ENCODE assay signal across 12 mouse cellular contexts in genomic region chr2:155707251-155707650, GRCm38 (mm10). TPM values are rescaled to one million over a fixed set of nuclear protein-coding genes. Genes with fewer than 3 reads are reported as not detected.
DNase-seq lines count a peak whose midpoint lies in the region; ATAC-seq and TF ChIP-seq lines count a peak whose summit lies in the region.
"Had no signal": no experiment of that assay in that cellular context is flagged by ENCODE, and none has a peak within 500 bp of the region (broad histone marks: within the 10 kb centered on the region; RNA-seq: fewer than 3 reads in every experiment).

No protein-coding gene starts in this region.

- no peaks in the 10 kb centered on the region for H3K4me1 ChIP-seq in intestine, postnatal 0 days (replicated peaks; ENCODE audit: control insufficient read depth, insufficient read depth, low read length)
- H3K4me1 ChIP-seq in intestine, embryonic 15.5 days (replicated peaks): no peaks in the 10 kb centered on the region
- no peaks in the 10 kb centered on the region for H3K4me1 ChIP-seq in liver, postnatal 0 days (ENCODE audit: insufficient read depth)
- H3K4me1 ChIP-seq: embryonic facial prominence, embryonic 12.5 days had no signal

- H3K36me3 ChIP-seq in intestine, postnatal 0 days (ENCODE audit: control insufficient read depth, insufficient read depth): peaks cover 69% of the 10 kb centered on the region
- peaks cover 7% of the 10 kb centered on the region; the same call in 1 of the 2 replicates for H3K36me3 ChIP-seq in intestine, embryonic 15.5 days
- peaks cover 49% of the 10 kb centered on the region for H3K36me3 ChIP-seq in liver, postnatal 0 days (replicated peaks; ENCODE audit: insufficient read depth, low read length)

- no peaks in the 10 kb centered on the region for H3K9me3 ChIP-seq in intestine, postnatal 0 days (ENCODE audit: control insufficient read depth)
- H3K9me3 ChIP-seq in intestine, embryonic 15.5 days: no peaks in the 10 kb centered on the region
- no peaks in the 10 kb centered on the region for H3K9me3 ChIP-seq in liver, postnatal 0 days (ENCODE audit: low read length)
- H3K9me3 ChIP-seq: embryonic facial prominence, embryonic 12.5 days; stomach, embryonic 15.5 days had no signal

- no peak overlapping the region for H3K27ac ChIP-seq in intestine, postnatal 0 days (ENCODE audit: low read depth, low read length)
- H3K27ac ChIP-seq in intestine, embryonic 15.5 days: no peak overlapping the region
- H3K27ac ChIP-seq in liver, postnatal 0 days (ENCODE audit: low read depth): no peak overlapping the region
- H3K27ac ChIP-seq: embryonic facial prominence, embryonic 12.5 days; stomach, embryonic 15.5 days had no signal

- H3K4me2 ChIP-seq in intestine, postnatal 0 days (replicated peaks; ENCODE audit: low read depth): no peak overlapping the region
- H3K4me2 ChIP-seq in intestine, embryonic 15.5 days (replicated peaks): no peak overlapping the region
- H3K4me2 ChIP-seq in liver, postnatal 0 days (ENCODE audit: low read depth, low read length): no peak overlapping the region
- H3K4me2 ChIP-seq: embryonic facial prominence, embryonic 12.5 days; stomach, embryonic 15.5 days had no signal

- H3K27me3 ChIP-seq in intestine, postnatal 0 days (replicated peaks; ENCODE audit: control insufficient read depth, insufficient read depth, low read length): no peaks in the 10 kb centered on the region
- H3K27me3 ChIP-seq in intestine, embryonic 15.5 days (replicated peaks): no peaks in the 10 kb centered on the region
- H3K27me3 ChIP-seq in liver, postnatal 0 days (ENCODE audit: insufficient read depth, low read length): no peaks in the 10 kb centered on the region
- H3K27me3 ChIP-seq: embryonic facial prominence, embryonic 12.5 days; stomach, embryonic 15.5 days had no signal

- TF ChIP-seq CTCF in intestine, postnatal 0 days (IDR thresholded peaks at IDR 0.05; ENCODE audit: low read depth): 0 out of 2 replicates have a peak, but pooled peaks have one; percentile 4
- no peak for TF ChIP-seq CTCF in brain, embryonic 14.5 days (IDR thresholded peaks at IDR 0.05; ENCODE audit: borderline replicate concordance, extremely low read depth, insufficient read depth, insufficient read length)
- no peak for TF ChIP-seq CTCF in liver, postnatal 0 days (IDR thresholded peaks at IDR 0.05; ENCODE audit: low read depth)

- DNase-seq in Muller cell, postnatal 12 days (ENCODE audit: inconsistent ontology term): peak; percentile 65
- DNase-seq in brain, embryonic 14.5 days (ENCODE audit: low read depth): peak; percentile 46
- DNase-seq in heart, postnatal 36 days: peak; percentile 40 to 46
- no peak for DNase-seq in spleen, adult 12 weeks (ENCODE audit: low spot score)
- DNase-seq in liver, postnatal 0 days: no peak

- no peak for TF ChIP-seq POLR2A in brain, embryonic 14.5 days (IDR thresholded peaks at IDR 0.05; ENCODE audit: borderline replicate concordance, extremely low read depth, insufficient read depth, insufficient read length, poor library complexity, severe bottlenecking)

- WGBS in intestine, postnatal 0 days: 78% methylated on average over 4 of the region's 4 CpGs
- WGBS in intestine, embryonic 15.5 days: 70% methylated on average over 4 of the region's 4 CpGs
- 87% methylated on average over 4 of the region's 4 CpGs for WGBS in liver, postnatal 0 days (ENCODE audit: insufficient replicate concordance)

- ATAC-seq in intestine, postnatal 0 days: no peak
- ATAC-seq in intestine, embryonic 15.5 days: no peak
- no peak for ATAC-seq in inflammation-experienced regulatory T-cells, adult 6 months
- ATAC-seq in liver, postnatal 0 days: no peak

- H3K4me3 ChIP-seq in intestine, postnatal 0 days (ENCODE audit: low read depth, low read length): no peak overlapping the region
- no peak overlapping the region for H3K4me3 ChIP-seq in intestine, embryonic 15.5 days (replicated peaks)
- H3K4me3 ChIP-seq in liver, postnatal 0 days (ENCODE audit: low read depth, low read length): no peak overlapping the region
- H3K4me3 ChIP-seq: embryonic facial prominence, embryonic 12.5 days; stomach, embryonic 15.5 days had no signal

- intact Hi-C loops in heart, postnatal 36 days (cut with DNase I): no loop called here

- TF ChIP-seq EP300 in liver, postnatal 0 days (IDR thresholded peaks at IDR 0.05; ENCODE audit: low read depth): no peak

- no peak overlapping the region for H3K9ac ChIP-seq in intestine, postnatal 0 days (ENCODE audit: low read depth, low read length)
- H3K9ac ChIP-seq in intestine, embryonic 15.5 days: no peak overlapping the region
- no peak overlapping the region for H3K9ac ChIP-seq in liver, postnatal 0 days (replicated peaks)
- H3K9ac ChIP-seq: embryonic facial prominence, embryonic 12.5 days; stomach, embryonic 15.5 days had no signal

RNA-seq across cellular contexts. Expression of gene Trpc4ap, which starts 15.1 kb away (rescaled TPM):
- 64.8 and 67.5 TPM in 2 replicates for polyA plus RNA-seq in intestine, postnatal 0 days (2015; fragmentation: Nextera tagmentation; extraction: Ambion mirVana)
- polyA plus RNA-seq in intestine, embryonic 15.5 days (2015; fragmentation: Nextera tagmentation; extraction: Ambion mirVana): 113 TPM in 2 replicates
- polyA plus RNA-seq in brain, embryonic 14.5 days (2012; rRNA removed): 202 TPM in 2 replicates
- total RNA-seq in heart, postnatal 36 days (2021): 10 to 100 TPM; 92.1 to 92.3 TPM
- polyA plus RNA-seq in inflammation-experienced regulatory T-cells, adult 6 months (2017; shearing (Covaris generic)): 10 to 100 TPM; 38.5 to 56.7 (median 43.8) TPM
- 41.5 and 43.2 TPM in 2 replicates for polyA plus RNA-seq in liver, postnatal 0 days (2015; fragmentation: Nextera tagmentation; extraction: Ambion mirVana)

RNA-seq across cellular contexts. Expression of gene Edem2, which starts 22.0 kb away (rescaled TPM):
- 60.0 and 61.6 TPM in 2 replicates for polyA plus RNA-seq in intestine, postnatal 0 days (2015; fragmentation: Nextera tagmentation; extraction: Ambion mirVana)
- 60.5 and 92.0 TPM in 2 replicates for polyA plus RNA-seq in intestine, embryonic 15.5 days (2015; fragmentation: Nextera tagmentation; extraction: Ambion mirVana)
- polyA plus RNA-seq in brain, embryonic 14.5 days (2012; rRNA removed): 58.4 and 84.7 TPM in 2 replicates
- total RNA-seq in heart, postnatal 36 days (2021): 1 to 10 TPM; 6.9 to 7.0 TPM
- 10 to 100 TPM; 38.5 to 41.2 (median 39.8) TPM for polyA plus RNA-seq in inflammation-experienced regulatory T-cells, adult 6 months (2017; shearing (Covaris generic))
- polyA plus RNA-seq in liver, postnatal 0 days (2015; fragmentation: Nextera tagmentation; extraction: Ambion mirVana): 28.4 and 30.2 TPM in 2 replicates

RNA-seq across cellular contexts. Expression of gene Gm17581, which starts 28.4 kb away (rescaled TPM):
- polyA plus RNA-seq in intestine, postnatal 0 days (2015; fragmentation: Nextera tagmentation; extraction: Ambion mirVana): not detected in 2 replicates
- polyA plus RNA-seq in intestine, embryonic 15.5 days (2015; fragmentation: Nextera tagmentation; extraction: Ambion mirVana): not detected in 2 replicates
- not detected in 2 replicates for polyA plus RNA-seq in brain, embryonic 14.5 days (2012; rRNA removed)
- not detected for total RNA-seq in heart, postnatal 36 days (2021)
- polyA plus RNA-seq in inflammation-experienced regulatory T-cells, adult 6 months (2017; shearing (Covaris generic)): not detected
- not detected in 2 replicates for polyA plus RNA-seq in liver, postnatal 0 days (2015; fragmentation: Nextera tagmentation; extraction: Ambion mirVana)
- total RNA-seq: hematopoietic stem cell, adult 5-6 weeks had no signal
- polyA plus RNA-seq: embryonic facial prominence, embryonic 12.5 days; limb, embryonic 14.5 days; stomach, embryonic 15.5 days had no signal

RNA-seq across cellular contexts. Expression of gene Procr, which starts 43.7 kb away (rescaled TPM):
- polyA plus RNA-seq in intestine, postnatal 0 days (2015; fragmentation: Nextera tagmentation; extraction: Ambion mirVana): 8.0 and 8.3 TPM in 2 replicates
- polyA plus RNA-seq in intestine, embryonic 15.5 days (2015; fragmentation: Nextera tagmentation; extraction: Ambion mirVana): 20.2 and 20.4 TPM in 2 replicates
- polyA plus RNA-seq in brain, embryonic 14.5 days (2012; rRNA removed): 2.4 and 3.1 TPM in 2 replicates
- 1 to 10 TPM; 3.1 to 3.3 TPM for total RNA-seq in heart, postnatal 36 days (2021)
- polyA plus RNA-seq in inflammation-experienced regulatory T-cells, adult 6 months (2017; shearing (Covaris generic)): under 1 TPM in 1 of 3 experiments, not detected in 2; 0.23 TPM
- 1.1 and 1.7 TPM in 2 replicates for polyA plus RNA-seq in liver, postnatal 0 days (2015; fragmentation: Nextera tagmentation; extraction: Ambion mirVana)

Comparison
In these comparisons a context has a peak if more than half of its experiments do, and no peak if none do; other contexts are left out.
1. DNase-seq: peak in Muller cell, postnatal 12 days (single experiment), brain, embryonic 14.5 days (single experiment) and heart, postnatal 36 days (2 of 2); none in spleen, adult 12 weeks (single experiment) and liver, postnatal 0 days (single experiment).